Mouse (Mus musculus) frontal cortex, adult (tissue): ENCODE measurements at regions not wholly inside any gene's neighbourhood (a gene's known extent, or its start where the extent isn't known, plus 50 kb on each side); places are given as distances from the start of the nearest gene placed in this dataset.
A peak's percentile ranks its signal among the peaks of the same experiment; 100 is the strongest.

Experiments used
- ATAC-seq: cut with Nextera tagmentation; 2 replicates; pipeline ENCODE4 v1.9.2; 2017; ENCODE audit warnings: mild to moderate bottlenecking, moderate library complexity, mixed read lengths; ENCODE audit not compliant: low TSS enrichment

- ATAC-seq = no peak
Measured at GRCm38 (mm10) chr2:162734286-162734685, 73.3 kb upstream of the Ptprt start.

GRCm38 (mm10) chr2:162720016-162720415 lies 59.1 kb upstream of the Ptprt start:
- no peak for ATAC-seq

- no peak for ATAC-seq
Measured at GRCm38 (mm10) chr2:162718466-162718865, 57.5 kb upstream of the Ptprt start.

GRCm38 (mm10) chr2:162714976-162715375 lies 54.0 kb upstream of the Ptprt start:
- ATAC-seq = peak; percentile 77

- ATAC-seq = no peak
Measured at GRCm38 (mm10) chr2:162712972-162713371, 52.0 kb upstream of the Ptprt start.

GRCm38 (mm10) chr2:162712394-162712793 lies 51.4 kb upstream of the Ptprt start:
- peak; percentile 42; the same call in 1 of the 2 replicates for ATAC-seq
